Mouse (Mus musculus) heart, adult 2 months (tissue): ENCODE measurements around the gene Tmem273. TPM values are rescaled to one million over a fixed set of nuclear protein-coding genes. Genes with fewer than 3 reads are reported as not detected.
A peak's percentile ranks its signal among the peaks of the same experiment; 100 is the strongest.

Experiments
- DNase-seq, 2 experiments: peaks; one replicate each; pipeline ENCODE4 v3.0.0; 2021
- H3K27ac ChIP-seq: fragments of 200-600 bp; 2 replicates; pipeline ENCODE4 v1.8.1; 2022
- H3K27me3 ChIP-seq: fragments of 200-500 bp; 2 replicates; pipeline ENCODE4 v1.6.1; 2012; ENCODE audit warnings: mild to moderate bottlenecking, low read length, inconsistent platforms, mixed read lengths; ENCODE audit not compliant: control insufficient read depth, insufficient read depth
- H3K36me3 ChIP-seq: fragments of 200-500 bp; 2 replicates; pipeline ENCODE4 v1.6.1; 2012; ENCODE audit warnings: low read length, inconsistent platforms; ENCODE audit not compliant: control insufficient read depth, insufficient read depth
- H3K4me1 ChIP-seq: fragments of 200-500 bp; 2 replicates; pipeline ENCODE4 v1.6.1; 2011; ENCODE audit warnings: low read length; ENCODE audit not compliant: control insufficient read depth, insufficient read depth
- H3K4me3 ChIP-seq: fragments of 200-600 bp; 2 replicates; pipeline ENCODE4 v1.8.1; 2022
- H3K79me2 ChIP-seq: fragments of 200-500 bp; replicated peaks from 2 replicates; pipeline ENCODE4 v1.6.1; 2012; ENCODE audit warnings: mild to moderate bottlenecking, inconsistent platforms, low read length, moderate library complexity, mixed read lengths; ENCODE audit not compliant: control insufficient read depth, insufficient read depth
- H3K9ac ChIP-seq: fragments of 200-500 bp; 2 replicates; pipeline ENCODE4 v1.6.1; 2012; ENCODE audit warnings: low read depth, mild to moderate bottlenecking, control low read depth, inconsistent platforms, low read length, mixed read lengths
- CTCF ChIP-seq: fragments of 200-600 bp; IDR thresholded peaks from 2 replicates; pipeline ENCODE4 v1.8.1; 2022; ENCODE audit warnings: antibody characterized with exemption, mild to moderate bottlenecking, moderate library complexity
- EP300 ChIP-seq: fragments of 200-500 bp; IDR thresholded peaks from 2 replicates; pipeline ENCODE4 v1.6.1; 2011; ENCODE audit warnings: low read depth, low read length, control low read depth; ENCODE audit not compliant: insufficient read depth
- POLR2A ChIP-seq: fragments of 200-500 bp; IDR thresholded peaks from 2 replicates; pipeline ENCODE4 v1.6.1; 2011; ENCODE audit warnings: mild to moderate bottlenecking, low read depth, low read length, control low read depth; ENCODE audit not compliant: insufficient read depth
- WGBS: fragments of 180-500 bp; shearing (Covaris S2); methylation state at CpG from one replicate; pipeline ENCODE4 v1.1.7; 2018; 5-methylcytosine and 5-hydroxymethylcytosine counted together
- intact Hi-C: fragments of 180-260 bp; cut with DNase I; formaldehyde crosslinking; loops from one replicate; pipeline ENCODE4 v1.15.1; 2025
- polyA plus RNA-seq: library from polyadenylated mRNA; depleted of rRNA; stranded (reverse); fragments of >200 nt; gene quantifications from 2 replicates; pipeline ENCODE4 v1.2.3, GENCODE M21; 2012; rRNA removed
- total RNA-seq, 2 experiments: library from RNA; stranded (reverse); gene quantifications; 2 replicates each; pipeline ENCODE4 v1.2.3; 2021

The Tmem273 gene
- total and polyA plus RNA-seq, 3 experiments = 0.50 to 1.1 (median 0.86) TPM

GRCm38 (mm10) chr14:32861656-32862055 lies 75.9 kb downstream of the Tmem273 start:
- intact Hi-C loops = no loop called here
- Histone ChIP-seq H3K4me1 (peaks cover 13% of the 10 kb centered on the region), H3K9ac (0 out of 2 replicates have a peak overlapping the region, but pooled peaks have one; percentile 8), H3K36me3 (no peaks in the 10 kb centered on the region), H3K27me3 (no peaks in the 10 kb centered on the region), H3K27ac (peak overlapping the region; percentile 75), H3K79me2 (no peaks in the 10 kb centered on the region), H3K4me3 (no peak overlapping the region)
- WGBS = 39% methylated on average over 2 of the region's 2 CpGs
- DNase-seq = no peak
- TF ChIP-seq CTCF (no peak), EP300 (no peak), POLR2A (no peak)

GRCm38 (mm10) chr14:32865331-32865730 lies 79.6 kb downstream of the Tmem273 start:
- intact Hi-C loops = no loop called here
- H3K79me2 ChIP-seq = no peaks in the 10 kb centered on the region
- WGBS = 70% methylated on average over 3 of the region's 3 CpGs
- H3K27ac ChIP-seq = no peak overlapping the region
- no peak for TF ChIP-seq EP300
- no peak overlapping the region for H3K4me3 ChIP-seq
- no peak overlapping the region for H3K9ac ChIP-seq
- H3K36me3 ChIP-seq = no peaks in the 10 kb centered on the region; the same call in 1 of the 2 replicates
- H3K4me1 ChIP-seq = peaks cover 9% of the 10 kb centered on the region
- H3K27me3 ChIP-seq = no peaks in the 10 kb centered on the region
- no peak for DNase-seq

Other genes starting within 250 kb of the Tmem273 start
- not detected for gene Prrxl1, start 186.6 kb upstream of the Tmem273 start, total RNA-seq
- gene Prrxl1, start 186.6 kb upstream of the Tmem273 start, polyA plus RNA-seq = not detected in 2 replicates
- gene 3425401B19Rik, start 100.7 kb upstream of the Tmem273 start, total RNA-seq = 100 to 1,000 TPM in 1 of 2 experiments, 10 to 100 TPM in 1; 87.3 to 136 TPM
- gene 3425401B19Rik, start 100.7 kb upstream of the Tmem273 start, polyA plus RNA-seq = 36.3 and 45.6 TPM in 2 replicates
- not detected for gene Fam170b, start 48.0 kb downstream of the Tmem273 start, total RNA-seq
- 0.09 and 0.10 TPM in 2 replicates for gene Fam170b, start 48.0 kb downstream of the Tmem273 start, polyA plus RNA-seq
- gene Vstm4, start 70.8 kb downstream of the Tmem273 start, total RNA-seq = 10 to 100 TPM in 1 of 2 experiments, 1 to 10 TPM in 1; 9.2 to 11.7 TPM
- gene Vstm4, start 70.8 kb downstream of the Tmem273 start, polyA plus RNA-seq = 6.6 and 12.6 TPM in 2 replicates
- gene Lrrc18, start 205.4 kb downstream of the Tmem273 start, total RNA-seq = under 1 TPM; 0.25 to 0.50 TPM
- 0.55 and 0.61 TPM in 2 replicates for gene Lrrc18, start 205.4 kb downstream of the Tmem273 start, polyA plus RNA-seq